Mouse (Mus musculus): ENCODE measurements around the gene Zfp750.

Zfp750 gene

GRCm38 (mm10) chr11:121536528-121536927, 17.4 kb upstream of the Zfp750 start:
- DNase-seq: no peak

GRCm38 (mm10) chr11:121529747-121530146, 10.6 kb upstream of the Zfp750 start:
- DNase-seq: no peak

- no peak for DNase-seq
Measured at GRCm38 (mm10) chr11:121524191-121524590, 5.1 kb upstream of the Zfp750 start.

- peak; percentile 21 for DNase-seq
Measured at GRCm38 (mm10) chr11:121522156-121522762, 3.1 kb upstream of the Zfp750 start.

GRCm38 (mm10) chr11:121520761-121521160, 1.6 kb upstream of the Zfp750 start:
- DNase-seq: no peak

- DNase-seq: no peak
Measured at GRCm38 (mm10) chr11:121519703-121520102, 570 bp upstream of the Zfp750 start.

GRCm38 (mm10) chr11:121517687-121518465, 1.3 kb downstream of the Zfp750 start:
- no peak for DNase-seq

GRCm38 (mm10) chr11:121516906-121517305, 2.2 kb downstream of the Zfp750 start:
- no peak for DNase-seq

- DNase-seq: no peak
Measured at GRCm38 (mm10) chr11:121515996-121516395, 3.1 kb downstream of the Zfp750 start.

- no peak for DNase-seq
Measured at GRCm38 (mm10) chr11:121512896-121513572, 6.1 kb downstream of the Zfp750 start.

GRCm38 (mm10) chr11:121510512-121511246, 8.5 kb downstream of the Zfp750 start:
- DNase-seq: no peak

GRCm38 (mm10) chr11:121508478-121508877, 10.7 kb downstream of the Zfp750 start:
- DNase-seq: no peak

GRCm38 (mm10) chr11:121502000-121502860, 16.9 kb downstream of the Zfp750 start:
- no peak for DNase-seq

- no peak for DNase-seq
Measured at GRCm38 (mm10) chr11:121501525-121501924, 17.6 kb downstream of the Zfp750 start.

GRCm38 (mm10) chr11:121500595-121500994, 18.5 kb downstream of the Zfp750 start:
- no peak for DNase-seq

- no peak for DNase-seq
Measured at GRCm38 (mm10) chr11:121490651-121491050, 28.5 kb downstream of the Zfp750 start.

- peak; percentile 13 for DNase-seq
Measured at GRCm38 (mm10) chr11:121485882-121486281, 33.3 kb downstream of the Zfp750 start.

GRCm38 (mm10) chr11:121481129-121481528, 38.0 kb downstream of the Zfp750 start:
- DNase-seq: no peak

GRCm38 (mm10) chr11:121479476-121480203, 39.5 kb downstream of the Zfp750 start:
- no peak for DNase-seq

- DNase-seq: peak; percentile 78
Measured at GRCm38 (mm10) chr11:121475699-121476415, 43.3 kb downstream of the Zfp750 start.

GRCm38 (mm10) chr11:121474831-121475230, 44.3 kb downstream of the Zfp750 start:
- DNase-seq: no peak
